Mouse (Mus musculus) MN1 (cell line): ENCODE results near the gene Rrm2.
"Not testable (repeated sequence)": the region's sequence is repeated elsewhere in the genome, so short reads cannot be mapped to it uniquely, and the experiment has no call there.

Experiments used
- DNase-seq: peaks from one replicate; pipeline ENCODE4 v3.0.0-alpha.2; 2016; ENCODE audit warnings: low spot score

The Rrm2 gene

DNA sequence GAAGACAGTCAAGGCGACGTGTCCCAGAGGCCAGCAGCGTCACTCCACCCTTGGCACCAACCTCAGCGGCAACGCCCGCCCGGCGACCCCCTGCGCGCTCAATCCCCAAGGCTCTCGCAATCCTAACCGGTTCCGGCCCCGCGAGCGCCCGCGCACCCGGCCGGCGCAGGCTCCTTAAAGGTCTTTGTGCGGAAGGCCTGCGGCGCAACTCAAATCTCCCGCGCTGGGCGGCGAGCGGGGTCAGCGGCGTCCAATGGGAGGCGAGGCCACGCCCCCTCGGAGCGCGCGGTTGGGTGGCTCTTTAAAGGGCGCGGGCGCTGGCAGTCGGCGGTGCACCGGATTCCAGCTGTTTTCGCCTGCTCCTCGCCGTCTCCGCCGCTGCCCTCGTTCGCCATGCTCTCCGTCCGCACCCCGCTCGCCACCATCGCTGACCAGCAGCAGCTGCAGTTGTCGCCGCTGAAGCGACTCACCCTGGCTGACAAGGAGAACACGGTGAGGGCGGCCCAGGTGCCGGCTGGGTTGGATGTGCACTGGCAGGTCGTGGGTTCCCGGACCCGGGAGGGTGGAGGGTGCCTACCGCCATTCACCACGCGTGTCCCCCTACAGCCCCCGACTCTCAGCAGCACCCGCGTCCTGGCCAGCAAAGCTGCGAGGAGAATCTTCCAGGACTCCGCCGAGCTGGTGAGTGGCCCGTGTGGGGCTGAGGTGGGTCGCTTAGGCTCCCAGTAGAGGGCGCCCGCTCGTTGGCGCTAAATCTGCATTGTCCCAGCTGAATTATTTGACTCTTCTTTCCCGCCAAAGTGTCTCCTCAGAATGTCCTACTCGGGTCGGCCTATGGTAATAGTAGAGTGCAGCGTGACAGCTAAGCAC, at the start of gene Rrm2:
Gene Rrm2 (plus strand): TSS at position 288 of the 870 bp plus-strand sequence.
- peak; percentile 95 for DNase-seq

DNA sequence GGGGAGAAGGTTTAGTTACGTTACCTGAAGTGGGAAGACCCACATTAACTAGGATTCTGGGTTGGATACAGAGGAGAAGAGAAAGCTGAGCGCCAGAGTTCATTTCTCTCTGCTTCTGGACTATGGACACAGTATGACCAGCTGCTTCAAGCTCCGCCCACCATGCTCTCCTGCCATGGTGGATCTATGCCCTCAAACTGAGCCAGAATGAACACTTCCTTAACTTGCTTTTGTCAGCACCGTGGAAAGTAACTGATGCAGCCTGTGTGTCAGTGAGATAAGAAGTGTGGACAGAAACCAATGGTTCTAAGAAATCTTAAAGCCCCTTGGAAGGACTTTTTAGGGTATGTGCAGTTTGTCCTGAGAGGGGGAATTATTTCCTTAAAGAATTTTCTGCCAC, 49.0 kb upstream of the Rrm2 start:
- no peak for DNase-seq

DNA sequence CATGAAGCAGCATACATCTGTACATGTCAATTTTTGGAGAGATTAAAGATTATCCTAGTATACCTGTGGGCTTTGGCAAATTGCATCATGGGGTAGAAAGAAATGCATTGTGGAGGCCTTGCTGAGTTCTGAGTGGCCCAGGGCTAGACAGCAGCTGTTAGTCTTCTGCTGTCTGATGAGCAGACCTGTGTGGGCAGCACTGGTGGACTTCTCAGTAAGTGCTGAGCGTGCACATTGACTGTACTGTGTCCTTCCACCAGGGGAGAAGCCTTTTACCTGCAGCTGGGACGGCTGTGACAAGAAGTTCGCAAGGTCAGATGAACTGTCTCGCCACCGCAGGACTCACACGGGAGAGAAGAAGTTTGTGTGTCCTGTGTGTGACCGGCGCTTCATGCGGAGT, 48.1 kb upstream of the Rrm2 start:
- DNase-seq: no peak

DNA sequence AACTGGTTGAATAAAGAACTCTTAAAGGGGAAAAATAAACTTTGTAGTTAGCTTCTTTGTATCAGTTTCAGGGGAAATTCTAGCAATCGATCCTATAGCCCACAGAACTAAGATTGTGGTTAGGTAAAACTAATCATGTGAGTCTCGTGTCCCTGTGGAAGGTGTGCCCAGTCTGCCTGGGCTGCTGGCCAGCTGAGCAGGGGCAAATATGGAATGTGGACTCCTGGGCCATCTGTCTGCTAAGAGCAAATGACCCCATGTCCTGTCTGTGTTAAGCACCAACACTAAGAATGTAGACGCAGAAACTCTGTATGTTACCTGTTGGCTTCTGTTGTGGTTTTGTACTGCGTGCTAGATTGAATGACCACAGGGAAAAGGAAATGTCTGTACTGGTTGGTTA, 46.9 kb upstream of the Rrm2 start:
- DNase-seq: no peak

DNA sequence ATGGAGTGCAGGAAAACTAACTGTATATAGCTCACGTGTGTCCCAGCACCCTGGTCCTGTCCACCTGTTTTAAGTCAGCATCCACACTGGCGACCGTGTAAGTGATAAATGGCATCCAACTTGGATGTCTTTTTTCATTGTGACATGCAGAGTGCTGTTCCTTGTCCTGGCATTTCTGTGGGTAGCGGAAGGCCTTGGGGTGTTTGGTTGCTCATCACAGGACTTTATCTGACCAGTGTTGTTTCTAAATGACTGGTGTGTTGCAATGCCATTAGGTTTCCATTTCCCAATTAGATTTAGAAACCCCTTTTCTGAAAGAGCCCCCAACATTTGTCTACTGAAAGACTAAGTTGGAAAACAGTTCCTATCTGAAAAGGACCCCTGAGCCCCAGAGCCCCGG, 45.9 kb upstream of the Rrm2 start:
- no peak for DNase-seq

DNA sequence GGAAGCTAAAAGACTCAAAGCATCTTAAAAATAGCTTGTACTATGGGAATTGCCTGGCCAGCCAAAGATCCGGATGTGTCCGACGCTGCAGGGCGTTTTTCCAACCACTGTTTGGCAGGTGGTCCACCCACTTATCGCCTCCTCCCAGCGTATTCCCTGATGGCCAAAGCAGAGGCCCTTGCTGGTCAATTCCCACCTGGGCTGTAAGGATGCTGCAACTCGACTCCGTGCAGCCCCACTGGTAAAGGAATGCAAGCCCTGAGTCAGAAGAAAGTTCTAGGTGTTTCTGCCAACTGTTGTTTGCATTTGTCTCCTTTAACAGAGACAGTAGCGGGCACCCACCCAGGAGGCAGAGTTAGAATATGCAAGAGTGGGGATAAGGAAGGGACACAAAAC, 27.9 kb upstream of the Rrm2 start:
- no peak for DNase-seq

DNA sequence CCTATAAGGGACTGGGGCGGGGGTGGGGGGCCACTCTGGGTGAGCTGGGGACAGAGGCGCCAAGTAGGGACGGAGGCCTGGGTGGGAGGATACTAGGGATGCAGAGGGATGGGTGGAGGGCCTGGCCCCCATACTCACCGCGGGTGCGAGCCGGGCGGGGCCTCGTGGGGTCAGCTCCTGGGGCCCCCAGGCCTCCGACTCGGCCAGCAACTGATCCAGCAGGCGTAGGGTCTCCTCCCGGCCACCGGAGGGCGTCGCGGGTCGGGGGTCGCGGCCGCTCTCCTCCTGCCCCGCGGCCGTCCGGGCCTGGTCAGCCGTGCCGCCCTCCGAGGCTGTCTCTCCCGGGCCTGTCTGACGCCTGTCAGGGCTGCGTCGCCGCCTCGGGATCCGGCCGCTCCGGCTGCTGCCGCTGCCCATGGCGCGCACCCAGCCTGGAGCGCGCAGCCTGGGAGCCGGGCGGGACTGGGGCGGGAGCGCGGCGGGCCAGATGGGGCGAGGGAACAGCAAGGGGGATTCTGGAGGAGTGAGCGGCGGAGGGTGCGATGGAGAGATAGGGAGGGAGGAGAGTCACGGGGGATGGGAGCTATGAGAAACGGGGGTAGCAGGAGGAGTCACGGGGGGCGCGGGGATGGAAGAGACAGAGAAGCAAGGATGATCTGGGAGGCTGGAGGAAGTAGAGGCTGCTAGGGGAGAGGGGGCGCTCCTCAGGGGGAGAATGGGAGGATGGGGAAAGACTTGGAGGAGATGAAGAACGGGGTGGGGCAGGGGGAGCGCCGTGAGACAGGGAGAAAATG, 27.4 kb upstream of the Rrm2 start:
- DNase-seq: peak; percentile 27

DNA sequence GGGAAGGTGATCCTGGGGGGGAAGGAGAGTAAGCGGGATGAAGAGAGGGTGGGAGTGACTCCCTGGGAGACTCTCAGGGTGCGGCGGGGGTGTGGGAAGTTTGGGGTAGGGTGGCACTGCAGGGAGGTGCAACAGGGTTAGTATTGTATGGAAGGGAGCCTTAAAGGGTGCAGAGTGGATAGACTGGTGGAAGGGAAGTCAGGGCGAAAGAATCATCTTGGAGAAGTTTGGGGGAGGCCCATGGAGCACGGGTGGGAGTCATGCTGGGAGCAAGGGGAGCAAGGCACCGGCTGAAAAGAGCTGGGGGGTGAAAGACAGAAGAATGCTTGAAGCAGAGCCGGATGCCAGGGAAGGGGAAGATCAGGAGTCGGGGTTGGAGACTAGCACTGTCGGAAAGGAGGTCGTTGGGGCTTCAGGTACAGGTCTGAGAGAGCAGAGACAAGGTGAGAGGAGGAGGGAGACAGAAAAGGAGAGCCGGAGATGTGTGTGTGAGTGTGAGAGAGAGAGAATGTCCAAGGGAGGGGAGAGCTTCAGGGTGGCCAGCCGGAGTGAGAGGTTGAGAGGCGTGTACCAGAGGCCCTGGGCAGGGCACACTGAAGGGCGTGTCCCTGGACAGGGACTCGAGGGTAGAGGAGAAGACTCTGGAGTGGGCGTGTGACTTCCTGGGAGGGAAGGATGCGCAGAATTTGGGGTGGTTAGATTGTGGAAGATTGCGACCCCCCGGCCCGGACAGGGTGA, 26.6 kb upstream of the Rrm2 start, which contains the start of gene Cys1:
Gene Cys1 (minus strand): TSS at position 528 of the 738 bp plus-strand sequence.
- no peak for DNase-seq

DNA sequence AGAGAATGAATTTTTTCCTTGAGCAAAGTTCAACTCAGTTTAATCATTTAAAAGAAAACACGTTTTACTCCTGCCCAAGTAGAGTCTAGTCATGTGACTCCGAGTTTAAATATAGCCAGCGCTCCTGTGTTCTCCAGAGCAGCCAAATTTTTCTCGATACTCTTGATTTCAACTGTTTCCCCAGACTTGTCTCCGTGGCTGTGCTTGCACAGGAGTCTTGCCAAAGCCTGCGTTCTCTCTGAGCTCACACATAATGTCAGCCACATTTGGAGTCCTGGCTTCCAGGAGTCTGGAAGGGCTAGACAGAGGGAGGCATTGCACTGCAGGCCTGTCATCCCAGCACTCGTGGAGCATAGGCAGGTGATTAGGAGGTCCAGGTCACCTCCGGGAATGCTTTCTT, 25.5 kb upstream of the Rrm2 start:
- DNase-seq: no peak

DNA sequence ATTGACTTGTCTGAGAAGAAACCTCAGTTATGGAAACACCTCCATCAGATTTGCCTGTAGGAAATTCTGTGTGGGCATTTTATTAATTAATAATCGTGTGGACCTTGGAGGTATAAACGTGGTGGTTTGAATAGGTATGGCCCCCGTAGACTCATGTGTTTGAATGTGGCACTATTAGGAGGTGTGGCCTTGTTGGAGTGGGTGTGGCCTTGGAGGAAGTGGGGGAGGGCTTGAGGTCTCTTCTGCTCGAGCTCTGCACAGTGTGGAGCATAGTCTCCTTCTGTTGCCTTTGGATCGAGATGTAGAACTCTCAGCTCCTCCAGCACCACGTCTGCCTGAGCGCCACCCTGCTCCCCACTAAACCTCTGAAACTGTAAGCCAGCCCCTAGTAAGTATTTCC, 24.6 kb upstream of the Rrm2 start:
- DNase-seq: no peak

DNA sequence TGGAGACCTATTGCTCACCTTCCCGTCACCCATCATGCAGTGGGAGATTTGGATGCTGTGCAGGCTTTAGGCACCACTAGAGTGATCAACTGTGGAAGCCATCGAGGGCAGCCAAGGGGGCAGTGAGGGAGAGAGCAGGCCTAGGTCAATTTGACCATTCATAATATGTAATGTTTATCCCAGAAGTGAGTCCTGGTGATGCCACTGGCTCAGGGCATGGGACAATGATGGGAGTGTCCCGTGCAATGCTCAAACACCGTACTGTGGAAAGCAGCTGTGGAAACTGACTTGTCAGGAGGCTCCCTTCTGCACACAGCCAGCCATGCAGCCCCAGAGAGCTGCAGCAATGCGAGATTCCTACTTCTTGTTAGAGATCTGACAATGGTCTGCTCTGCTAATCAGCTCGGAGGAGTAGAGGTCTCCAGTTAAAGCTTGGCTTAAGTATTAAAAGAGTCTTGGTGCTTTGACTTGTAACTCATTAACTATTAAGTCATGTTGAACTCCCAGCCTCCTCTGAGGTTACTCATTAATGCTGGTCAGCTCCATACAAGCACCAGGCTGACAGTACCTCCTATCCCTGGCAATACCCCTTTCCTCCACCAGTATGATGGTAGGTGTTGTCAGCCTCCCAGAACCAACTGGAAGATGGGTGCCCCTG, 21.9 kb upstream of the Rrm2 start:
- no peak for DNase-seq

DNA sequence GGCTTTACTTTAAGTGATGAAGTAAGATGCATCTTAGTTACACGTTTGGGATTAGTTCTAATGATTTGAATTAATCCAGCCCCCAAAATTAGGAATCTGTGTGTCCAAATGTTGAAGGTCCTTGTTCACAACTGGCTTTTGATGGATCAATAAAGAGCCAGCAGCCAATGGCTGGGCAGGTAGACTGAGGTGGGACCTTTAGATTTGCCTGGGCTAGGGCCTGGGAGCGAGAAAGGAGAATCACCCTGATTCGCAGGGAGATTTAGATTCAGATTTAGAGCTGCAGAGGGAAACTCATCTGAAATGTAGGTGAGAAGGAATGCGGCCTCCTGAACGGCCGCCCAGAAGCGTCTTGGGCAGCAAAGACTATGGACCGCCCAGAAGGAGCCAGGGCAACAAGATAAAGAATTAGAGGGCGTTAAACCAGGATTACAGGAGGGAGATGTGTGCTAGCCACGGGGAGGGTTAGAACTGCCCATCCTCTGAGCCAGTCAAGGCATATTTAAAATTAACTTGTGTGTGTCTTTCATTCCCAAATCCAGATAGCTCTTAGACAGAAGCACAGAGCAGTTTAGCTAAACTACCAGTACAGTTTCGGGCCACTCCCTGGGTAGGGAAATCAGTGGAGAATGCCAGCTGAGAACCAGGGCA, 21.2 kb upstream of the Rrm2 start:
- DNase-seq: no peak

DNA sequence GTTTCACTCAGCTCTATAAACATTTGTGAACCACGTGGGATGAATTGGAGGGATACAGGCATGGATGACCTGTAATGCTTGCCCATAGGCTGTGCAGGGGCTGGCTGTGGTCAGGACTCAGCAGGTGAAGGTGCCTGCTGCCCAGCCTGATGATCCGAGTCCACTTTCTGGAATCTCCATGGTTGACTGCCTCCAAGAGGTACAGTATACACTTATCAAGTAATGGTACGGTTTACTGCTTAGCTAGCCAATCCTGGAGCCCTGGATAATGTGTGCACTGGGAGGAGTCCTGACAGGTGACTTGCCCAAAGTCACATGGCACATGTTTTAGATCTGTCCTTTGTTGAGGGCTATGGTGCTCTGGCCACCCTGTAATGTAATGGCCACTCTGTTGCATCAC, 17.7 kb upstream of the Rrm2 start:
- DNase-seq: no peak

DNA sequence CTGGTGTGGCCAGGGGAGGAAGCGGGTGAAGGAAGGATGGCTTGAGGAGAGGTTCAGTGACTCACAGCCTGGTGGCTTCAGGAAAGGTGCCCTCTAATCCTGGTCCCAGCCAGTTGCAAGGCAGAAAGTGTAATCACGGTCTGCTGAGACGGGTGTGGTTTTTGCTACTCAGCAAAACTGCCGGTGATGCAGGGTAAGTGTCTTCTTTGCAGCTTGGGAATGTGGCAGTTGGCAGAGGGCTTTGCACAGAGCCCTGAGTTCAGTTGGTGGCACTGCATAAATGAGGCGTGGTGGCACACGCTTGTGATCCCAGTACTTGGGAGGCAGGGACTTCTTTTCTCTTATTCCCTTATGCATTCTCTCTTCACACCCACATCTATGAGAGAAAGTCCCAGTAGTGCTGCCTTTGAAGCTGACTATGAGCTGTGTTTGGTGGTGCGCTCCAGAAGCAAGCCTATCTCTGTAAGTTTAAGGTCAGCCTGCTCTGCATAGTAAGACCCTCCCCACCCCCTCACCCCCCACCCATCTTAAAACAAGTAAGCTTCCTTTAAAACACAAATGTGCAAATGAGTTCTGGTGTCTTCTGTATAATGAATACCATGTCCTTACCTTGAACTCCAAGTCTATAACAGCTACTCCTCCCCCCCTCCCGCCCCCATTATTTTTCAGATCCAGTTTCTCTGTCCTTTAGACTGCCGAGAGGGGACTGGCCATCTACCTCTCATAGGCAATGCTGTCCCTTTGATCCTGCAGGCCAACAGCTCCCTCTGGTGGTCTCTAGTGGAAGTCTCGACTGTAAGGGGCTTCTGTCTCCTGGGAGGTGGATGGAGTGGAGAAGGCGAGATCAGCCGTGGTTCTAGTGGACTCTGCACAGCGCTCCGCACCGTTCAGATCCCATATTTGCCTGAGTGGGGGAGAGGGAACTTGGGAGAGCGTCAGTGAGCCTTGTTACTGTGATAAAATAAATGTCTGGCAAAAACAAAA, 11.2 kb upstream of the Rrm2 start:
- peak; percentile 87 for DNase-seq

DNA sequence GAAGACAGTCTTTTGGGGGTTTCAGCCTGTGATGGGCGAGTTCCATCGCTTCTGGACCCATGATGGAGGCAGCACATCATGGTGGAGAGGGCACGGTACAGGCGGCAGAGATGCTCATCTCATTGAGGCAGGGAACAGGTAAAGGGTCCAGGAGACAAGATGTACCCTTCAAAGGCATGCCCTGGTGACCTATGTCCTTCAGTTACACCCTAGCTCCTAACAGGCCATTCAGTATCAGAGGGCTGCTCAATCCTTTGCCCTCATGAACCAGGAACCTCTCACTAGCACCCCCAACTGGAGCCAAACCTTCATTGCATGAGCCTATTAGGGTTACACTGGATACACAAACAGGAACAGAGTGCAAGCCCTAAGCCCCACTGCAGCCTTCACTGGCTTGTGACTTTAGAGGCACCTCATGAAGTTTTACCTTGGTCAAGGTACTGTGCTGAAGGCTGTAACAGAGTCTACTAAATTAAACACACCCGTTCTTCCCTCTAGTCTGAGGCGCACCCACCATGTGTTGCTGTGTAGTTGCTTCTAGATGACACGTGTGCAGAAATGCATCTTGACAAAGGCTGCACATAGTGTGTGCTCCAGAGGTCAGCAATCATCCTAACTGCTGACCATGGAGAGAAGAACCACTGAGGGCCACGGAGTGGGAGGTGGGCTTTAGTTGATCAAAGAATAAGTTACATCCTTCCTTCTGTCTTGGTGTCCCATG, 10.4 kb upstream of the Rrm2 start:
- peak; percentile 40 for DNase-seq

DNA sequence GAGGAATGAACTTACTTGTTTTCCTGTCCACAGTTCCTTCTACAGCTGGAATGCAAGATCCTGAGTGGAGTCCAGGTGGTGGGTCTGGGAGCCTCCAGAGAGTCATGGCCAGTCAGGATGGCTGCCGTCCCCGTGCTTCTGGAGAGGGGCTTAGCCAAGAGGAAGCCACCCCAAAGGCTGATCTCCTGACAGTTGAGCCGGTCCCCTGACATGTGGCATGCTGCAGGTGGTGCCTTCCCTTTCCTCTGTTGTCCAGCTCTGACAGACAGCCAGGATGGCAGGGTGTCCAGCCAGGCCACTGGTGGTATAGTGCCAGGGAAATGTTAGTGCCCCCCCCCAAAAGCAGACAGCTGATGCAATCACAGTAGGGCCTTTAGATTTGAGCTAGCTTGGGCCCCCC, 9.5 kb upstream of the Rrm2 start:
- no peak for DNase-seq

DNA sequence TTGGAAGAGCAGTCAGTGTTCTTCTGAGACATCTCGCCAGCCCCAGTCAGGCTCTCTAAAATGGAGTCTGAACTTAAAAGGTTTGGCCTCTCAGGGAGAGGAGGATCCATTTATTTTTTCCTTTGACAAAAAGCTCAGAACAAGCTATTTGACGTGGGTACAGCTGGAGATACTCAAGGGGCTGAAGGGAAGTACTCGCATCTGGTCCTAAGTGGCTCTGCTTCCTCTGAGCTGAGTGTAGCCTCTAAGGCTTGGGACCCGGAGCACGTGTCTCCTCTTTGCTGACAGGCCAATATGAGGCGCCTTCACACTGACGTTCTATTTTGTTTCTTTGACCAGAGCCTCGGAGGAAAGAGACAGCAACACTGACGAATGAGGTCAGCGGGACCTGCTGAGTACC, 8.5 kb upstream of the Rrm2 start:
- no peak for DNase-seq

DNA sequence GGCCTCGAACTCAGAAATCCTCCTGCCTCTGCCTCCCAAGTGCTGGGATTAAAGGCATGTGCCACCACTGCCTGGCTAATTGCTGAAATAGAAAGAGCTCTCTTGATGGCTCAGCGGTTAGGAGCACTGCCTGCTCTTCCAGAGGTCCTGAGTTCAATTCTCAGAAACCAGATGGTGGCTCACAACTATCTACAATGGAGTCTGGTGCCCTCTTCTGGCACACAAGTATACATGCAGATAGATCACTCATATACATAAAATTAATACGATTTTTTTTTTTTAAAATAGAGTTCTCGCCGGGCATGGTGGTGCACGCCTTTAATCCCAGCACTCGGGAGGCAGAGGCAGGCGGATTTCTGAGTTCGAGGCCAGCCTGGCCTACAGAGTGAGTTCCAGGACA, 6.4 kb upstream of the Rrm2 start:
- not testable (repeated sequence) for DNase-seq

DNA sequence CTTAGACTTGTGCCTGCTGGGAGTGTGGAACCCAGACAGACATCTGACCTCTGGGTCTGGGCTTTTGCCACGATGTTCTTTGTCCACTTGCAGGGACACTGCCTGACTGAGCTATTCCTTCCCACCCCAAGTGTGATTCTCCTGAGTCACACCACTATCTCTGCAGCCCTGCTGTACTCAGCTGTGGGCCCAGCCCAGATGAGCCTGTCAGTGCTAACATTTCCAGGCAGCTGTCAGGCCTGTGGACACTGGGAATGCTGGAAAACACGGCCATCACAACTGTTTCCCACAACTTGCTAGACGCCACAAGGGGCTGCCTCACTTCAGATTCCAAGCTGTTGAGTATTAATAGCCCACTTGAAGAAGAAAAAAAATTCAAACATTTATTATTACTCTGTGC, 5.0 kb upstream of the Rrm2 start:
- DNase-seq: no peak
